Mouse (Mus musculus) CH12.LX (cell line): ENCODE data around the gene Prn. TPM values are rescaled to one million over a fixed set of nuclear protein-coding genes. Genes with fewer than 3 reads are reported as not detected.

Source experiments
- DNase-seq: peaks from one replicate; pipeline ENCODE4 v3.0.0-alpha.2; 2013; ENCODE audit errors: extremely low read depth
- H3K27ac ChIP-seq: 2 replicates; pipeline ENCODE4 v1.5.1; 2012; ENCODE audit warnings: low read depth, mild to moderate bottlenecking, control low read depth, moderate library complexity; ENCODE audit not compliant: insufficient read depth
- H3K27me3 ChIP-seq: replicated peaks from 2 replicates; pipeline ENCODE3; 2012; ENCODE audit warnings: inconsistent platforms
- H3K36me3 ChIP-seq, 2 experiments: replicated peaks in 1 of 2; 2 replicates each; pipeline versions ENCODE3 to v1.6.1; 2012; ENCODE audit warnings: inconsistent platforms in 1 of 2, low read length in 1 of 2, mild to moderate bottlenecking in 1 of 2, mixed read lengths in 1 of 2, moderate library complexity in 1 of 2; ENCODE audit not compliant: control insufficient read depth in 1 of 2, insufficient read depth in 1 of 2
- H3K4me1 ChIP-seq, 2 experiments: 2 replicates each; pipeline ENCODE4 v1.6.1; 2012; ENCODE audit warnings: inconsistent platforms in 1 of 2, moderate library complexity in 1 of 2; ENCODE audit not compliant: insufficient read depth in 2 of 2, control insufficient read depth in 1 of 2
- H3K4me2 ChIP-seq: 2 replicates; pipeline ENCODE4 v1.6.1; 2012; ENCODE audit warnings: low read depth, mild to moderate bottlenecking, control low read depth; ENCODE audit not compliant: poor library complexity, insufficient read depth, severe bottlenecking
- H3K4me3 ChIP-seq, 3 experiments: fragments of 150-350 bp in 1 of 3; sonication (generic) in 1 of 3; replicated peaks in 1 of 3; 2 replicates each; pipeline versions ENCODE3 to v1.5.1; 2011 to 2012; ENCODE audit warnings: low read depth in 2 of 3, low read length in 2 of 3, mild to moderate bottlenecking in 2 of 3, moderate library complexity in 2 of 3, control low read depth in 1 of 3, improper control_type of control experiment in 1 of 3, inconsistent platforms in 1 of 3, mixed read lengths in 1 of 3; ENCODE audit not compliant: poor library complexity in 1 of 3
- H3K79me2 ChIP-seq: replicated peaks from 2 replicates; pipeline ENCODE4 v1.6.1; 2012; ENCODE audit warnings: mild to moderate bottlenecking, moderate library complexity; ENCODE audit not compliant: control insufficient read depth, poor library complexity, insufficient read depth, severe bottlenecking; ENCODE audit errors: extremely low read depth
- H3K9ac ChIP-seq: 2 replicates; pipeline ENCODE4 v1.6.1; 2012; ENCODE audit warnings: low read depth, mild to moderate bottlenecking, control low read depth, moderate library complexity; ENCODE audit not compliant: insufficient read depth
- H3K9me3 ChIP-seq: replicated peaks from 2 replicates; pipeline ENCODE3; 2012; ENCODE audit warnings: low read length, inconsistent platforms, mixed read lengths
- BHLHE40 ChIP-seq: IDR thresholded peaks from 2 replicates; pipeline ENCODE4 v1.6.1; 2011; ENCODE audit warnings: mild to moderate bottlenecking, low read depth, low read length, improper control_type of control experiment
- CHD1 ChIP-seq: IDR thresholded peaks from 2 replicates; pipeline ENCODE4 v1.6.1; 2012; ENCODE audit warnings: low read depth, low read length, improper control_type of control experiment, inconsistent platforms
- CHD2 ChIP-seq: IDR thresholded peaks from 2 replicates; pipeline ENCODE4 v1.6.1; 2011; ENCODE audit warnings: low read length, improper control_type of control experiment
- CTCF ChIP-seq, 2 experiments: IDR thresholded peaks in 1 of 2; conservative IDR thresholded peaks in 1 of 2; 2 replicates each; pipeline ENCODE4 v1.5.1; 2011 to 2012; ENCODE audit warnings: low read depth in 2 of 2, low read length in 2 of 2, improper control_type of control experiment in 1 of 2, inconsistent platforms in 1 of 2, mild to moderate bottlenecking in 1 of 2, moderate library complexity in 1 of 2
- E2F4 ChIP-seq: IDR thresholded peaks from 2 replicates; pipeline ENCODE4 v1.6.1; 2011; ENCODE audit warnings: low read depth, low read length, improper control_type of control experiment; ENCODE audit not compliant: insufficient replicate concordance
- ELF1 ChIP-seq: IDR thresholded peaks from 2 replicates; pipeline ENCODE4 v1.6.1; 2014; ENCODE audit warnings: low read depth, mild to moderate bottlenecking, inconsistent platforms, low read length, improper control_type of control experiment
- HCFC1 ChIP-seq: IDR thresholded peaks from 2 replicates; pipeline ENCODE4 v1.6.1; 2012; ENCODE audit warnings: low read depth, mild to moderate bottlenecking, inconsistent platforms, low read length, improper control_type of control experiment
- IRF4 ChIP-seq: IDR thresholded peaks from 2 replicates; pipeline ENCODE4 v1.6.1; 2014; ENCODE audit warnings: low read depth, mild to moderate bottlenecking, inconsistent platforms, low read length, improper control_type of control experiment
- KAT2A ChIP-seq: IDR thresholded peaks from 2 replicates; pipeline ENCODE4 v1.6.1; 2012; ENCODE audit warnings: low read length, improper control_type of control experiment, inconsistent platforms; ENCODE audit not compliant: insufficient replicate concordance
- MAZ ChIP-seq: IDR thresholded peaks from 2 replicates; pipeline ENCODE4 v1.6.1; 2012; ENCODE audit warnings: low read depth, mild to moderate bottlenecking, inconsistent platforms, low read length, improper control_type of control experiment, moderate library complexity
- NELFE ChIP-seq: IDR thresholded peaks from 2 replicates; pipeline ENCODE4 v1.6.1; 2011; ENCODE audit warnings: low read depth, low read length, improper control_type of control experiment
- NRF1 ChIP-seq: IDR thresholded peaks from 2 replicates; pipeline ENCODE4 v1.6.1; 2014; ENCODE audit warnings: low read depth, mild to moderate bottlenecking, inconsistent platforms, low read length, improper control_type of control experiment, moderate library complexity
- PAX5 ChIP-seq: IDR thresholded peaks from 2 replicates; pipeline ENCODE4 v1.6.1; 2012; ENCODE audit warnings: low read length, inconsistent platforms, mixed read lengths
- POLR2A ChIP-seq: IDR thresholded peaks from 2 replicates; pipeline ENCODE4 v1.6.1; 2011; ENCODE audit warnings: low read depth, mild to moderate bottlenecking, improper control_type of control experiment, low read length
- POLR2AphosphoS2 ChIP-seq: IDR thresholded peaks from 2 replicates; pipeline ENCODE4 v1.6.1; 2011; ENCODE audit warnings: low read depth, low read length, improper control_type of control experiment
- RAD21 ChIP-seq: IDR thresholded peaks from 2 replicates; pipeline ENCODE4 v1.6.1; 2011; ENCODE audit warnings: low read depth, mild to moderate bottlenecking, low read length, improper control_type of control experiment, moderate library complexity
- RCOR1 ChIP-seq: conservative IDR thresholded peaks from 2 replicates; pipeline ENCODE4 v1.6.1; 2012; ENCODE audit warnings: low read depth, mild to moderate bottlenecking, inconsistent platforms, low read length, improper control_type of control experiment
- SIN3A ChIP-seq: IDR thresholded peaks from 2 replicates; pipeline ENCODE4 v1.6.1; 2012; ENCODE audit warnings: low read length, improper control_type of control experiment, inconsistent platforms
- SMC3 ChIP-seq: IDR thresholded peaks from 2 replicates; pipeline ENCODE4 v1.6.1; 2011; ENCODE audit warnings: low read depth, low read length, improper control_type of control experiment
- TBP ChIP-seq: conservative IDR thresholded peaks from 2 replicates; pipeline ENCODE4 v1.6.1; 2011; ENCODE audit warnings: low read depth, low read length, improper control_type of control experiment
- TCF12 ChIP-seq: IDR thresholded peaks from 2 replicates; pipeline ENCODE4 v1.6.1; 2014; ENCODE audit warnings: low read depth, mild to moderate bottlenecking, inconsistent platforms, low read length, improper control_type of control experiment
- UBTF ChIP-seq: IDR thresholded peaks from 2 replicates; pipeline ENCODE4 v1.6.1; 2012; ENCODE audit warnings: low read depth, mild to moderate bottlenecking, inconsistent platforms, low read length, improper control_type of control experiment, moderate library complexity
- ZC3H11A ChIP-seq: IDR thresholded peaks from 2 replicates; pipeline ENCODE4 v1.6.1; 2012; ENCODE audit warnings: low read depth, mild to moderate bottlenecking, inconsistent platforms, low read length, improper control_type of control experiment
- ZKSCAN1 ChIP-seq: IDR thresholded peaks from 2 replicates; pipeline ENCODE4 v1.6.1; 2012; ENCODE audit warnings: low read depth, inconsistent platforms, low read length, improper control_type of control experiment, borderline replicate concordance
- ZMIZ1 ChIP-seq: IDR thresholded peaks from 2 replicates; pipeline ENCODE4 v1.6.1; 2012; ENCODE audit warnings: low read depth, mild to moderate bottlenecking, inconsistent platforms, low read length, improper control_type of control experiment
- ZNF384 ChIP-seq: IDR thresholded peaks from 2 replicates; pipeline ENCODE4 v1.6.1; 2012; ENCODE audit warnings: low read depth, low read length, improper control_type of control experiment, inconsistent platforms
- dilution Hi-C: fragments of 300-500 bp; cut with MboI; formaldehyde crosslinking; loops from 2 replicates; pipeline ENCODE4 v1.14.3; 2020; ENCODE audit warnings: low sequenced_read_pairs; ENCODE audit not compliant: extremely low pct_unique_long_range_greater_than_20kb, extremely low pct_ligation_motif_present
- in situ Hi-C: fragments of 300-500 bp; cut with MboI; formaldehyde crosslinking; loops from 3 replicates; pipeline ENCODE4 v1.14.3; 2019; ENCODE audit warnings: low sequenced_read_pairs, low pct_ligation_motif_present, low pct_unique_long_range_greater_than_20kb, mixed read lengths
- polyA plus RNA-seq: library from polyadenylated mRNA; unstranded; fragments of >175 nt; gene quantifications from 2 replicates; pipeline ENCODE4 v1.2.1, GENCODE M21; 2012; ENCODE audit warnings: low read depth; ENCODE audit not compliant: insufficient read length
- total RNA-seq, 2 experiments: library from RNA; depleted of rRNA; stranded (reverse); fragments of 300-350 nt in 1 of 2; fragments of >200 nt in 1 of 2; gene quantifications; 2 replicates each; pipeline ENCODE4 v1.2.3; 2012 to 2014

Gene Prn
- total and polyA plus RNA-seq, 3 experiments = not detected

DNA sequence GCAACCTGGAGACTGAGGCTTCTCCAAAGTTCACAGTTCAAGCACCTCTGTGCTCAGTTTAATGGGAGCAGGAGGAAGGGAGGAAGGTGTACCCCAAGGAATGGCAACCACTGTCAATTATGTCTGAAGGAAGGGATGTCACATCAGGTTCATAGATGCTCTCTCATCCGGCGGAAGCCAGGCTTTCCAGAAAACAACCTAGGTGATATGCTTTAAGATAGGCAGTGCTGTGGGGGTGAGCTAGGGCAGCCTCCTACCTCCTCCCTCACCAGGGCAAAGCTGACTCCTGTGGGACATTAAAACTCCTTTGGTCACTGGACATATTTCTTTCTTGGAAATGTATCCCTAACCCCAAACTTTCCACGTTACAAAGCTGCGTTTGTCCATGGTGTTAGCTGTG is 83.4 kb downstream of the Prn start:
- H3K79me2 ChIP-seq = no peaks in the 10 kb centered on the region; the same call in 1 of the 2 replicates
- dilution Hi-C loops (no loop called here), in situ Hi-C loops (no loop called here)
- no peak overlapping the region for H3K4me2 ChIP-seq
- H3K4me3 ChIP-seq = no peak overlapping the region
- no peak overlapping the region for H3K27ac ChIP-seq
- H3K27me3 ChIP-seq = no peaks in the 10 kb centered on the region
- H3K4me1 ChIP-seq = peaks cover 19 to 72% of the 10 kb centered on the region in 2 experiments
- DNase-seq = no peak
- H3K9me3 ChIP-seq = no peaks in the 10 kb centered on the region
- H3K36me3 ChIP-seq = peaks cover 52 to 78% of the 10 kb centered on the region in 2 experiments
- H3K9ac ChIP-seq = no peak overlapping the region
- TF ChIP-seq ELF1 (no peak), RCOR1 (no peak), UBTF (no peak), CHD2 (no peak), CTCF (conservative IDR thresholded peaks at IDR 0.05 in 1 of 2, IDR thresholded peaks at IDR 0.05 in 1 of 2; ENCODE audit: low read depth in 2 of 2, low read length in 2 of 2) (no peak), HCFC1 (no peak), ZC3H11A (no peak), PAX5 (no peak), RAD21 (no peak), IRF4 (no peak), TBP (no peak), TCF12 (no peak), NRF1 (no peak), POLR2A (no peak), E2F4 (no peak)

DNA sequence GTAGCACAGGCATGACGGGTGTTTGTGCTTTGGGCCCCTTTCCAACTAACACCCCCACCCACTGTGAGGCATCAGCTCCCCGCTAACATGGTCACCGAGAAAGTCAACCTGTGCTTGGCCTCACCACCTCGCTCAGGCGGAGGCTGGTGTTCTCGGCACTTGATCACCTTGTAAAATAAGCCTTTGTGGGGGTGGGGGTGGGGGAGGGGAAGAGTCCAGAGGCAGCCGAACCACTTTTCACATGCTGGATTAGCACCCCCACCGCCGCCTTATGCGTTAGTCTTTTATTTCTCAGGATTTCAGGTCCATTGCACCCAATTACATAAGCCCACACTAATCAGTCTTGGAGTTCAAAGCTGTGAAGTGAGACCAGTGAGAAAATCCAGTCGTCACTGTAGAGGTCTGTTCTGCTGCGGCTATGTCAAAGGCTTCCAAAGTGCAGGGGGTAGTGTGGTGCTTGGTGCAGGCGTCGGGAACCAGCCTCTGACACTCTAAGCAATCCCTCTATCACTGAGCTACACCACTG is 83.9 kb downstream of the Prn start:
- no peak for DNase-seq
- H3K4me1 ChIP-seq = peaks cover 19 to 68% of the 10 kb centered on the region in 2 experiments
- no peaks in the 10 kb centered on the region for H3K27me3 ChIP-seq
- H3K4me3 ChIP-seq = no peak overlapping the region
- no peak overlapping the region for H3K9ac ChIP-seq
- TF ChIP-seq ZKSCAN1 (no peak), RCOR1 (no peak), MAZ (no peak), SIN3A (no peak), KAT2A (no peak), NELFE (no peak), ZMIZ1 (no peak), E2F4 (no peak), SMC3 (no peak), CHD1 (no peak), POLR2AphosphoS2 (no peak), ZNF384 (no peak), BHLHE40 (no peak)
- H3K36me3 ChIP-seq = peaks cover 55 to 83% of the 10 kb centered on the region in 2 experiments
- no peaks in the 10 kb centered on the region; the same call in 1 of the 2 replicates for H3K79me2 ChIP-seq
- H3K9me3 ChIP-seq = no peaks in the 10 kb centered on the region
- in situ Hi-C loops = no loop called here
- no peak overlapping the region for H3K27ac ChIP-seq
- dilution Hi-C loops = no loop called here
- no peak overlapping the region for H3K4me2 ChIP-seq
